ENCODE assay signal across 15 mouse cellular contexts in the genomic region with DNA sequence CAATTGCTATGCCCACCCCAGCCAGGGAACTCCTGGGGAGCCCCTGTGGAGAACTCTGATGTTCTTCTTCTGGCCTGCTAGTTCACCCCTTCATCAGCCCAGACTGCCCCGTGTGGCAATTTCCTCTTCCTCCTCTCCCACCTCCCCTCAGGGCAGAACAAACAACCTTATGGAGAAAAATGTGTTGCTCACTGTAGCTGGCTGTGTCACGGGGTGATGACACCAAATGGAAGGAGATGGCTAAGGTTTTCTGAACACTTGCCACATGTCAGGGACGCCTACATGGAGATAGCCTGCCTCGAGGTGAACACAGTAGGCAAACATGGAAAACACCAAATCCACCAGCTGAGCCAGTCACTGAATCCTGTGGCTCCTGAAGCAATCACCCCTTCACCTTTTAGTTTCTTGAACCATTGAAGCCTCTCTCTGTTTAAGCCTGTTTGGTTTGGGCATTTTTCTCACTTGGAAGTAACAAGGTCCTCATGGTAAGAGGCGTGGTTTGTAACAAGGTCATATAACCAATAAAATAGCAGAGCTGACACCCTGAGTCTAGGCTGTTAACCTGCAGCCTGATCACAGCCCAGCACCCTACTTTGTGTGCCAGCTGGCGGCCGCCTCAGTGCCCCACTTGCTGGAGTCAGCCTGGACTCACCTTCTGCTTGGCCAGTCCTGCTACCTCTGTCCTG.
DNase-seq lines count a peak whose midpoint lies in the region; ATAC-seq and TF ChIP-seq lines count a peak whose summit lies in the region.
"Had no signal": no experiment of that assay in that cellular context is flagged by ENCODE, and none has a peak within 500 bp of the region (broad histone marks: within the 10 kb centered on the region; RNA-seq: fewer than 3 reads in every experiment).

No protein-coding gene starts in this region.

- H3K4me1 ChIP-seq in liver, embryonic 15.5 days (replicated peaks): peaks cover 46% of the 10 kb centered on the region
- H3K4me1 ChIP-seq: embryonic facial prominence, embryonic 13.5 days had no signal

- H3K27ac ChIP-seq in gastrocnemius, adult 2 months: peak overlapping the region; percentile 6; the same call in 1 of the 2 replicates
- peak overlapping the region; percentile 48; the same call in 1 of the 2 replicates for H3K27ac ChIP-seq in liver, embryonic 15.5 days (replicated peaks)
- H3K27ac ChIP-seq: embryonic facial prominence, embryonic 13.5 days; limb, embryonic 12.5 days had no signal

- no peak overlapping the region for H3K4me3 ChIP-seq in gastrocnemius, adult 2 months
- no peak overlapping the region for H3K4me3 ChIP-seq in liver, embryonic 15.5 days (replicated peaks)
- H3K4me3 ChIP-seq: embryonic facial prominence, embryonic 13.5 days; limb, embryonic 12.5 days had no signal

- intact Hi-C loops in gastrocnemius, adult 2 months (cut with DNase I): no loop called here

- H3K9me3 ChIP-seq in liver, embryonic 15.5 days (replicated peaks): no peaks in the 10 kb centered on the region
- H3K9me3 ChIP-seq: embryonic facial prominence, embryonic 13.5 days; limb, embryonic 12.5 days had no signal

- H3K9ac ChIP-seq in liver, embryonic 15.5 days: no peak overlapping the region
- H3K9ac ChIP-seq: embryonic facial prominence, embryonic 13.5 days; limb, embryonic 12.5 days had no signal

- DNase-seq in gastrocnemius, adult 2 months: peak; percentile 41
- DNase-seq in gastrocnemius, postnatal 4 days (ENCODE audit: low spot score in 2 of 2): no peak
- DNase-seq in liver: no peak
- DNase-seq in spleen, postnatal 4 days (ENCODE audit: low spot score in 2 of 2): no peak
- DNase-seq: adrenal gland, postnatal 25 days; gastrocnemius, postnatal 10 days; heart, postnatal 4 days; right cerebral cortex, postnatal 14 days had no signal

- 44% methylated on average over 7 of the region's 7 CpGs for WGBS in liver, embryonic 15.5 days (ENCODE audit: insufficient replicate concordance)

- no peaks in the 10 kb centered on the region for H3K27me3 ChIP-seq in liver, embryonic 15.5 days
- H3K27me3 ChIP-seq: embryonic facial prominence, embryonic 13.5 days; limb, embryonic 12.5 days had no signal

- no peaks in the 10 kb centered on the region for H3K36me3 ChIP-seq in liver, embryonic 15.5 days (replicated peaks)
- H3K36me3 ChIP-seq: embryonic facial prominence, embryonic 13.5 days; limb, embryonic 12.5 days had no signal

- ATAC-seq in liver, embryonic 15.5 days (ENCODE audit: insufficient read depth): no peak
- ATAC-seq in granulocyte monocyte progenitor cell, adult 5-6 weeks (replicated peaks; ENCODE audit: poor library complexity, severe bottlenecking): peak; percentile 42
- peak; percentile 14; the same call in 1 of the 2 replicates for ATAC-seq in neutrophil, adult 5-6 weeks (ENCODE audit: extremely low read depth, insufficient number of reproducible peaks, low FRiP score, poor library complexity, severe bottlenecking)
- ATAC-seq: forebrain, embryonic 14.5 days had no signal

- no peak for TF ChIP-seq CTCF in gastrocnemius, adult 2 months (IDR thresholded peaks at IDR 0.05)

- no peak overlapping the region for H3K4me2 ChIP-seq in liver, embryonic 15.5 days
- H3K4me2 ChIP-seq: embryonic facial prominence, embryonic 13.5 days; heart, embryonic 11.5 days; limb, embryonic 12.5 days had no signal
